Mouse (Mus musculus) heart, embryonic 12.5 days (tissue): ENCODE measurements around the gene Tspear. TPM values are rescaled to one million over a fixed set of nuclear protein-coding genes. Genes with fewer than 3 reads are reported as not detected.

Experiments
- ATAC-seq: fragments of 200-750 bp; cut with Nextera tagmentation; 2 replicates; pipeline ENCODE4 v1.8.0; 2017; ENCODE audit warnings: moderate TSS enrichment, moderate library complexity; ENCODE audit not compliant: insufficient number of reproducible peaks, low FRiP score
- H3K27ac ChIP-seq: fragments of 300-500 bp; sonication (generic); 2 replicates; pipeline ENCODE4 v1.5.1; 2016; ENCODE audit warnings: mild to moderate bottlenecking, moderate library complexity; ENCODE audit not compliant: poor library complexity, severe bottlenecking
- H3K27me3 ChIP-seq: fragments of 300-500 bp; sonication (generic); replicated peaks from 2 replicates; pipeline ENCODE4 v1.6.1; 2016; ENCODE audit warnings: mild to moderate bottlenecking, moderate library complexity
- H3K36me3 ChIP-seq: fragments of 300-500 bp; sonication (generic); 2 replicates; pipeline ENCODE4 v1.6.1; 2016; ENCODE audit warnings: mild to moderate bottlenecking, moderate library complexity
- H3K4me1 ChIP-seq: fragments of 300-500 bp; sonication (generic); replicated peaks from 2 replicates; pipeline ENCODE4 v1.6.1; 2016; ENCODE audit warnings: mild to moderate bottlenecking
- H3K4me2 ChIP-seq: fragments of 300-500 bp; sonication (generic); 2 replicates; pipeline ENCODE4 v1.6.1; 2016; ENCODE audit warnings: mild to moderate bottlenecking, moderate library complexity
- H3K4me3 ChIP-seq: fragments of 300-500 bp; sonication (generic); 2 replicates; pipeline ENCODE4 v1.5.1; 2016; ENCODE audit warnings: mild to moderate bottlenecking
- H3K9ac ChIP-seq: fragments of 300-500 bp; sonication (generic); 2 replicates; pipeline ENCODE4 v1.6.1; 2016; ENCODE audit warnings: mild to moderate bottlenecking, moderate library complexity
- H3K9me3 ChIP-seq: fragments of 300-500 bp; sonication (generic); replicated peaks from 2 replicates; pipeline ENCODE4 v1.6.1; 2016; ENCODE audit warnings: mild to moderate bottlenecking, moderate library complexity
- WGBS: fragments of 180-500 bp; shearing (Covaris S2); methylation state at CpG from one replicate; pipeline ENCODE4 v1.1.7; 2016; 5-methylcytosine and 5-hydroxymethylcytosine counted together
- polyA plus RNA-seq: library from polyadenylated mRNA; unstranded; fragments of >200 nt; fragmentation: Nextera tagmentation; extraction: Ambion mirVana; gene quantifications from 2 replicates; pipeline ENCODE4 v1.2.1, GENCODE M21; 2016

Gene Tspear
- polyA plus RNA-seq, result not detected in 2 replicates

DNA sequence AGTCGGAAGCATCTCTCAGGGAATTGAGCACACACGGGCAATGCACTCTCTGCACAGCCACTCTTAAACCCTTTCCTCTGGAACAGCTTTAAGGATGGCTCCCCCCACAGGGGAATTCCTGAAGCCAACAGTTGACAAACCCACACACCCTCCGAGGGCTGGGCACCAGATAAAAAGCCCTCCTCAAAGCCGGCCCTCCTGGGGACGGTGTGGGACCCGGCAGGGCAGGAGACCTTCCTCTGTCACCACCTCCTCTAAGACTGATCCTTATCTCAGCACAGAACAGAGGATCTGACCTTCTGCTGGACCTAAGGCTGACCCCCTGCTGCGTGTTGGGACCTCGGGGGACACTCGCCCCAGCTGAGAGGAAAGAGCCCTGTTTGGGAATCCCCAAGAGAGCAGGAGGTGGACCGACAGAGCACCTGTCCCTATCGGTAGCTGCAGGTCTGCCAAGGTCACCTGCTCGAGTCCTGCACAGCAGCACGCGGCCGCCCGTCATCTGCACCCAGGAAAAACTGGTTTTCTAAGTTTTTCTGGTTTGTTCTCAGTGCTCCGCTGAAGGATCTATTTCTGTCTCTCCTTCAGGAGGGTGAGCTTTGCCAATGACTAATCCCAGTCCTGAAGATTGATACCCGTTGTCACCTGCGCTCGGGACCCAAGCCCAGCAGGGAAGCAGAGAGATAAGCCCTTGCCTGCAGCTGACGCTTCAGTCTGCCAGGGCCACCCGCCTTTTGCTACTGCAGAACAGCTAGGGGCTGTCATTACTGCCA lies at the start of gene Tspear:
TSS of gene Tspear (plus strand) at position 675 of the 770 bp plus-strand sequence.
- Histone ChIP-seq H3K9me3 (no peaks in the 10 kb centered on the region), H3K9ac (no peak within 1 kb of the TSS), H3K36me3 (no peaks in the 10 kb centered on the region), H3K4me2 (peak within 1 kb of the TSS; percentile 11), H3K27ac (no peak within 1 kb of the TSS), H3K4me1 (peaks cover 10% of the 10 kb centered on the region; the same call in 1 of the 2 replicates), H3K27me3 (peaks cover 85% of the 10 kb centered on the region), H3K4me3 (no peak within 1 kb of the TSS)
- WGBS, result 2% methylated on average over 22 of the region's 22 CpGs
- peak; percentile 50; the same call in 1 of the 2 replicates for ATAC-seq

- Histone ChIP-seq H3K27me3 (no peaks in the 10 kb centered on the region), H3K27ac (peak overlapping the region; percentile 25; the same call in 1 of the 2 replicates), H3K36me3 (peaks cover 47% of the 10 kb centered on the region), H3K4me3 (no peak overlapping the region), H3K4me2 (no peak overlapping the region), H3K9me3 (no peaks in the 10 kb centered on the region), H3K9ac (no peak overlapping the region), H3K4me1 (peaks cover 59% of the 10 kb centered on the region)
- 56% methylated on average over 6 of the region's 6 CpGs for WGBS
- ATAC-seq, result peak; percentile 60
These were observed 47.4 kb upstream of the Tspear start for GRCm38 (mm10) chr10:77638956-77639355.

DNA sequence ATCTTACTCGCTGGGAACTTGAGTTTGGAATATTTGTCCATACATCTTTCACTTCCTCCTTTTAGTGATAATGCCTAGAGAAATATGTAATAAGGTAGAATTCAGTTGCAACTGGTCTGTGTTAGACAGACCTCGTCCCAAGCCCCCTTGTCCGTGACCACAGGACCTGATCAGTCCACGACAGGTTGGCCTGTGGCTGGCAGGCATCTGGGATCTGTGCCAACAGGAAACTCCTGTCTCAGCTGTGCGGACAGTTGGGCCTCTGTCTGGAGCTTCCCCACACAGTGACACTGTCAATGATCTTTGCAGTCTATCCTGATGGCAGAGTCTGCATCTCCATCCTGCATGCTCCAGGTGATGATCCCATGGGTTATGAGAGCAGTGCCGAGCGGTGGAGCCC lies 43.2 kb upstream of the Tspear start:
- Histone ChIP-seq H3K4me3 (no peak overlapping the region), H3K4me2 (no peak overlapping the region), H3K27me3 (no peaks in the 10 kb centered on the region), H3K9me3 (no peaks in the 10 kb centered on the region), H3K36me3 (peaks cover 66% of the 10 kb centered on the region), H3K27ac (no peak overlapping the region), H3K4me1 (peaks cover 33% of the 10 kb centered on the region), H3K9ac (no peak overlapping the region)
- WGBS, result 68% methylated on average over 7 of the region's 7 CpGs
- ATAC-seq, result no peak

- Histone ChIP-seq H3K9me3 (no peaks in the 10 kb centered on the region), H3K4me1 (peaks cover 23% of the 10 kb centered on the region), H3K4me2 (no peak overlapping the region), H3K27me3 (no peaks in the 10 kb centered on the region), H3K36me3 (peaks cover 59% of the 10 kb centered on the region), H3K4me3 (no peak overlapping the region), H3K27ac (no peak overlapping the region), H3K9ac (no peak overlapping the region)
- 83% methylated on average over 5 of the region's 5 CpGs for WGBS
- ATAC-seq, result no peak
These were observed 40.8 kb upstream of the Tspear start for GRCm38 (mm10) chr10:77645571-77645970.

- no peak overlapping the region for H3K4me3 ChIP-seq
- no peak for ATAC-seq
- no peaks in the 10 kb centered on the region for H3K27me3 ChIP-seq
- H3K27ac ChIP-seq, result no peak overlapping the region
- 50% methylated on average over 1 of the region's 1 CpGs for whole genome bisulfite sequencing
- H3K36me3 ChIP-seq, result peaks cover 41% of the 10 kb centered on the region
- peaks cover 23% of the 10 kb centered on the region for H3K4me1 ChIP-seq
- no peak overlapping the region for H3K4me2 ChIP-seq
- H3K9me3 ChIP-seq, result no peaks in the 10 kb centered on the region
- no peak overlapping the region for H3K9ac ChIP-seq
These were observed 38.9 kb upstream of the Tspear start for GRCm38 (mm10) chr10:77647461-77647860.

DNA sequence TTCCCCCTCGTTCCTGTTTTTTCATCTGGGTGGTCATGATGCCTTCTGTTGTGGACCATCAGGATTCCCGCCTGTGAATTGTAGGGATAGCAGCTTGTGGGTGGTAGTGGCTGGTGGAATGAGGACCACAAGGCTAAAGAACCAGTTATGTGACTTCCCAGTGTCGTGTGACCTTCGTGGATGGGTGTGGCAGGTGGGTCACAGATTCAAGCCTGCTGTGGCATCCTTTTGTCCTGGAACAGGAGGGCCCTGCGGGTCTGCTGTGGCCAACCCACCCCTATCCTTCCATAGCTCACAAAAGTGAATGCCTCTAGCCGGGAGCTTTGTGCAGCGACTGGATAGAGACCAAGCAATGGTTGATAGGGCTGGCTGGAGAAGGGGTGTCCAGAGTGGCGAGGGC lies 38.5 kb upstream of the Tspear start:
- no peaks in the 10 kb centered on the region for H3K27me3 ChIP-seq
- no peaks in the 10 kb centered on the region for H3K9me3 ChIP-seq
- no peak overlapping the region for H3K4me3 ChIP-seq
- H3K27ac ChIP-seq, result no peak overlapping the region
- H3K9ac ChIP-seq, result no peak overlapping the region
- no peak for ATAC-seq
- WGBS, result 78% methylated on average over 8 of the region's 8 CpGs
- peaks cover 39% of the 10 kb centered on the region for H3K36me3 ChIP-seq
- peaks cover 21% of the 10 kb centered on the region for H3K4me1 ChIP-seq
- H3K4me2 ChIP-seq, result no peak overlapping the region

DNA sequence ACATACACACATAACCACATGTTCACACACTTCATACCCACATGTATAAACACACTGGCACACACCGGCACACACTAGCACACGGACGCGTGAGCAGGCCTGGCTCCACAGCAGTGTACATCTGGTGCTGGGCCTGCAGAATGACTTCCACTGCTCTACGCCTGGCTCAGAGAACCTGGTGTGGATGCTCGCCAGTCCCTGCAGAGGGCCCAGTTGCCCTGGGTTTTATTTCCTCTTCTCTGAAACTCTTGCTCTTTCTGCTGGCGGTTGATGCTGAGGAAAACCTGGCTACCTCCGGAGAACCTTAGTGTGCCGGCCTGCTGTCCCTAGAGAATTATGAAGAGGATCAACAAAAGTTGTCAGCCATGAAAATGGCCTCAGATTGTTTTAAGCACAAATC lies 34.3 kb upstream of the Tspear start:
- no peak overlapping the region for H3K27ac ChIP-seq
- no peak for ATAC-seq
- WGBS, result 83% methylated on average over 9 of the region's 9 CpGs
- H3K27me3 ChIP-seq, result no peaks in the 10 kb centered on the region
- no peaks in the 10 kb centered on the region for H3K36me3 ChIP-seq
- no peak overlapping the region for H3K4me2 ChIP-seq
- no peak overlapping the region for H3K9ac ChIP-seq
- H3K4me1 ChIP-seq, result 0 out of 2 replicates have a peak, but pooled peaks cover 3% of the 10 kb centered on the region
- no peak overlapping the region for H3K4me3 ChIP-seq
- H3K9me3 ChIP-seq, result no peaks in the 10 kb centered on the region

- H3K36me3 ChIP-seq, result no peaks in the 10 kb centered on the region
- H3K4me2 ChIP-seq, result no peak overlapping the region
- H3K4me3 ChIP-seq, result no peak overlapping the region
- no peak for ATAC-seq
- H3K9me3 ChIP-seq, result peaks cover 10% of the 10 kb centered on the region; the same call in 1 of the 2 replicates
- no peak overlapping the region for H3K9ac ChIP-seq
- no peak overlapping the region for H3K27ac ChIP-seq
- H3K4me1 ChIP-seq, result no peaks in the 10 kb centered on the region
- peaks cover 5% of the 10 kb centered on the region for H3K27me3 ChIP-seq
- 66% methylated on average over 15 of the region's 15 CpGs for WGBS
These were observed 27.9 kb upstream of the Tspear start for GRCm38 (mm10) chr10:77658286-77658994.

GRCm38 (mm10) chr10:77663949-77664665 lies 22.3 kb upstream of the Tspear start:
- ATAC-seq, result no peak; the same call in 1 of the 2 replicates
- Histone ChIP-seq H3K27ac (no peak overlapping the region), H3K27me3 (peaks cover 38% of the 10 kb centered on the region), H3K4me2 (peak overlapping the region; percentile 32), H3K36me3 (no peaks in the 10 kb centered on the region), H3K9ac (no peak overlapping the region), H3K4me3 (0 out of 2 replicates have a peak overlapping the region, but pooled peaks have one; percentile 5), H3K9me3 (peaks cover 10% of the 10 kb centered on the region; the same call in 1 of the 2 replicates), H3K4me1 (no peaks in the 10 kb centered on the region)
- 35% methylated on average over 43 of the region's 43 CpGs for WGBS

DNA sequence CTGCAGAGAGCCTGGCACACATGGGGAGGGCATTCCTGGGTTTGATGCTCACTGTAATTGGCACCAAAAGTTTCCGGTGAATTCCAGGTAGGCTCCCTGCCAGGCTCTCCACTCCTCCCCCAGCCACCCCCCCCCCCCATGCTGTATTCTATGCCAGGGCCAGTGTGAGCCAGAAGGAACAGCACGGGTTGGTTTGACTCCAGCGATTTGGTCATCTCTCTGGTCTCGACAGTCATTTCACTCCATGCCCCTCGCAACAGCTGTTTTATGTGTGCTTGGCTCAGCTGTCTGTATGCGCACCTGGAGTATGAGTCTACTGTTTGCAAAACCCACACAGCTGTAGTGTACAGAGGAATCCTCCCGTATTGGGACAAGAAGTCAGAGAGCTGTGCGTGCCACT lies 20.0 kb upstream of the Tspear start:
- WGBS, result 80% methylated on average over 8 of the region's 8 CpGs
- Histone ChIP-seq H3K27me3 (peaks cover 38% of the 10 kb centered on the region), H3K4me1 (no peaks in the 10 kb centered on the region), H3K36me3 (no peaks in the 10 kb centered on the region), H3K4me2 (no peak overlapping the region), H3K9me3 (no peaks in the 10 kb centered on the region; the same call in 1 of the 2 replicates), H3K9ac (no peak overlapping the region), H3K27ac (no peak overlapping the region), H3K4me3 (no peak overlapping the region)
- no peak for ATAC-seq

DNA sequence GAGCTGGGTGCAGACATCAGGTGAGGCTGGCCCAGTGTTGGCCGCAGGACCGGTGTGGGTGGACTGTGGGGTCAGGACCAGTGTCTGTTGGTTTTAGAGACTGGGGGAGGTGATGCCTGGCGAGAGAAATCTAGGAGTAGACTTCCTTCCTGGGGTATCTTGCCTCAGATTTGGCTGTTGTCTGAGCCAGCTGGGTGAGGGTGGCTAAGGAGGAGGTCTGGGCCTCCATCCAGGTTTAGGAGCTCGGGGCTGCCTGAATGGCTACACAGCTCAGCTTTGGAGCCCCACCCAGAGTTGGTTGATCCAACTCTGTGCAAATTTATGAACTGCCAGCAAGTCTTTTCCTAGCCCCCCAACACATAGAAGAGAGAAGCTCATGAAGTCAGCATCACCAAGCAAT lies 19.0 kb upstream of the Tspear start:
- H3K9me3 ChIP-seq, result no peaks in the 10 kb centered on the region; the same call in 1 of the 2 replicates
- no peak overlapping the region for H3K9ac ChIP-seq
- no peaks in the 10 kb centered on the region for H3K4me1 ChIP-seq
- no peak overlapping the region for H3K4me2 ChIP-seq
- H3K4me3 ChIP-seq, result no peak overlapping the region
- WGBS, result 70% methylated on average over 4 of the region's 4 CpGs
- H3K27me3 ChIP-seq, result peaks cover 38% of the 10 kb centered on the region
- no peak for ATAC-seq
- H3K27ac ChIP-seq, result no peak overlapping the region
- no peaks in the 10 kb centered on the region for H3K36me3 ChIP-seq
